Mouse (Mus musculus): ENCODE results near the gene Slit3. TPM values are rescaled to one million over a fixed set of nuclear protein-coding genes. Genes with fewer than 3 reads are reported as not detected.

Gene Slit3
- total and polyA plus RNA-seq, 3 experiments = not detected

- H3K79me2 ChIP-seq (ENCODE audit: control insufficient read depth, insufficient read depth, low read length, poor library complexity) = no peaks in the 10 kb centered on the region
- no peaks in the 10 kb centered on the region for H3K9me3 ChIP-seq (replicated peaks; ENCODE audit: insufficient read depth, low read length)
- H3K27ac ChIP-seq (ENCODE audit: control insufficient read depth, low read depth, low read length) = no peak overlapping the region
- no peaks in the 10 kb centered on the region for H3K4me1 ChIP-seq (ENCODE audit: control insufficient read depth in 1 of 2, insufficient read depth in 2 of 2, low read length in 2 of 2)
- no peak for DNase-seq (ENCODE audit: low read depth, low spot score)
- no peaks in the 10 kb centered on the region for H3K36me3 ChIP-seq (ENCODE audit: control insufficient read depth in 1 of 2, insufficient read depth in 2 of 2, low read length in 2 of 2)
- no peak for TF ChIP-seq TBP (IDR thresholded peaks at IDR 0.05; ENCODE audit: low read depth, low read length)
- TF ChIP-seq CHD1 (IDR thresholded peaks at IDR 0.05; ENCODE audit: low read depth, low read length) = no peak
- TF ChIP-seq ZKSCAN1 (IDR thresholded peaks at IDR 0.05; ENCODE audit: low read depth, low read length) = no peak
- no peak for TF ChIP-seq MAX (IDR thresholded peaks at IDR 0.05; ENCODE audit: low read length)
- TF ChIP-seq CHD2 (IDR thresholded peaks at IDR 0.05; ENCODE audit: low read length) = no peak
- no peak for TF ChIP-seq E2F4 (IDR thresholded peaks at IDR 0.05; ENCODE audit: borderline replicate concordance, low read depth, low read length)
- no peak for TF ChIP-seq MYB (IDR thresholded peaks at IDR 0.05; ENCODE audit: low read depth, low read length)
- no peak for TF ChIP-seq EP300 (IDR thresholded peaks at IDR 0.05; ENCODE audit: low read depth in 1 of 2, low read length in 2 of 2)
- TF ChIP-seq NELFE (IDR thresholded peaks at IDR 0.05; ENCODE audit: low read depth, low read length) = no peak
- TF ChIP-seq TAL1 (IDR thresholded peaks at IDR 0.05; ENCODE audit: low read length) = no peak
- TF ChIP-seq JUND (IDR thresholded peaks at IDR 0.05; ENCODE audit: low read depth, low read length) = no peak
- no peak for TF ChIP-seq CTCF (IDR thresholded peaks at IDR 0.05 in 2 of 3, conservative IDR thresholded peaks at IDR 0.05 in 1 of 3; ENCODE audit: control insufficient read depth in 1 of 3, insufficient read depth in 1 of 3, low read depth in 2 of 3, low read length in 3 of 3, poor library complexity in 1 of 3, severe bottlenecking in 1 of 3)
- TF ChIP-seq UBTF (IDR thresholded peaks at IDR 0.05; ENCODE audit: borderline replicate concordance, insufficient read depth, low read depth, low read length) = no peak
- TF ChIP-seq GABPA (IDR thresholded peaks at IDR 0.05; ENCODE audit: low read depth, low read length) = no peak
- no peak for TF ChIP-seq ZNF384 (IDR thresholded peaks at IDR 0.05; ENCODE audit: low read depth, low read length)
- no peak for TF ChIP-seq RCOR1 (IDR thresholded peaks at IDR 0.05; ENCODE audit: low read depth, low read length)
- no peak for TF ChIP-seq POLR2AphosphoS5 (IDR thresholded peaks at IDR 0.05; ENCODE audit: borderline replicate concordance, low read depth, low read length)
- no peak for TF ChIP-seq MEF2A (IDR thresholded peaks at IDR 0.05; ENCODE audit: extremely low read depth, insufficient replicate concordance, low read depth, low read length, poor library complexity, severe bottlenecking)
- no peak for TF ChIP-seq ZMIZ1 (IDR thresholded peaks at IDR 0.05; ENCODE audit: low read depth, low read length)
- H3K9ac ChIP-seq (ENCODE audit: control insufficient read depth, low read depth, low read length, poor library complexity, severe bottlenecking) = no peak overlapping the region
- H3K4me3 ChIP-seq (ENCODE audit: control insufficient read depth in 1 of 2, insufficient read depth in 1 of 2, low read depth in 2 of 2, low read length in 2 of 2) = no peak overlapping the region
- no peaks in the 10 kb centered on the region; a peak in 1 of 4 replicates for H3K27me3 ChIP-seq (ENCODE audit: control insufficient read depth in 1 of 2, insufficient read depth in 2 of 2, low read length in 2 of 2)
These were observed 111.3 kb downstream of the Slit3 start for GRCm38 (mm10) chr11:35232321-35232720.

GRCm38 (mm10) chr11:35241379-35241778 lies 120.4 kb downstream of the Slit3 start:
- no peaks in the 10 kb centered on the region for H3K9me3 ChIP-seq (replicated peaks; ENCODE audit: insufficient read depth, low read length)
- no peak overlapping the region for H3K4me3 ChIP-seq (ENCODE audit: control insufficient read depth in 1 of 2, insufficient read depth in 1 of 2, low read depth in 2 of 2, low read length in 2 of 2)
- no peak overlapping the region for H3K9ac ChIP-seq (ENCODE audit: control insufficient read depth, low read depth, low read length, poor library complexity, severe bottlenecking)
- no peak for DNase-seq (ENCODE audit: low read depth, low spot score)
- no peak for TF ChIP-seq MAFK (IDR thresholded peaks at IDR 0.05; ENCODE audit: borderline replicate concordance, low read depth, low read length)
- no peak for TF ChIP-seq TAL1 (IDR thresholded peaks at IDR 0.05; ENCODE audit: low read length)
- TF ChIP-seq CTCF (IDR thresholded peaks at IDR 0.05 in 2 of 3, conservative IDR thresholded peaks at IDR 0.05 in 1 of 3; ENCODE audit: control insufficient read depth in 1 of 3, insufficient read depth in 1 of 3, low read depth in 2 of 3, low read length in 3 of 3, poor library complexity in 1 of 3, severe bottlenecking in 1 of 3) = no peak
- no peak for TF ChIP-seq ZKSCAN1 (IDR thresholded peaks at IDR 0.05; ENCODE audit: low read depth, low read length)
- no peak for TF ChIP-seq CHD1 (IDR thresholded peaks at IDR 0.05; ENCODE audit: low read depth, low read length)
- TF ChIP-seq MXI1 (IDR thresholded peaks at IDR 0.05; ENCODE audit: low read depth, low read length) = no peak
- no peak for TF ChIP-seq MEF2A (IDR thresholded peaks at IDR 0.05; ENCODE audit: extremely low read depth, insufficient replicate concordance, low read depth, low read length, poor library complexity, severe bottlenecking)
- TF ChIP-seq EP300 (IDR thresholded peaks at IDR 0.05; ENCODE audit: low read depth in 1 of 2, low read length in 2 of 2) = no peak
- TF ChIP-seq SIN3A (IDR thresholded peaks at IDR 0.05; ENCODE audit: low read length) = no peak
- TF ChIP-seq RAD21 (IDR thresholded peaks at IDR 0.05; ENCODE audit: low read depth, low read length) = no peak
- no peak for TF ChIP-seq CHD2 (IDR thresholded peaks at IDR 0.05; ENCODE audit: low read length)
- TF ChIP-seq GATA1 (IDR thresholded peaks at IDR 0.05; ENCODE audit: low read depth, low read length) = no peak
- TF ChIP-seq SMC3 (IDR thresholded peaks at IDR 0.05; ENCODE audit: low read depth, low read length) = no peak
- TF ChIP-seq MAZ (IDR thresholded peaks at IDR 0.05; ENCODE audit: low read depth, low read length) = no peak
- TF ChIP-seq NRF1 (IDR thresholded peaks at IDR 0.05; ENCODE audit: insufficient read depth, low read depth, low read length, poor library complexity, severe bottlenecking) = no peak
- no peaks in the 10 kb centered on the region for H3K4me1 ChIP-seq (ENCODE audit: control insufficient read depth in 1 of 2, insufficient read depth in 2 of 2, low read length in 2 of 2)
- no peaks in the 10 kb centered on the region for H3K79me2 ChIP-seq (ENCODE audit: control insufficient read depth, insufficient read depth, low read length, poor library complexity)
- H3K27ac ChIP-seq (ENCODE audit: control insufficient read depth, low read depth, low read length) = no peak overlapping the region
- H3K36me3 ChIP-seq (ENCODE audit: control insufficient read depth in 1 of 2, insufficient read depth in 2 of 2, low read length in 2 of 2) = no peaks in the 10 kb centered on the region
- no peaks in the 10 kb centered on the region for H3K27me3 ChIP-seq (ENCODE audit: control insufficient read depth in 1 of 2, insufficient read depth in 2 of 2, low read length in 2 of 2)

All from MEL (cell line).